Mouse (Mus musculus): ENCODE results near the gene Mfap4. TPM values are rescaled to one million over a fixed set of nuclear protein-coding genes. Genes with fewer than 3 reads are reported as not detected.

Mfap4 gene
- polyA plus RNA-seq, 1 experiment from 2014 or later, result 100 TPM

DNA sequence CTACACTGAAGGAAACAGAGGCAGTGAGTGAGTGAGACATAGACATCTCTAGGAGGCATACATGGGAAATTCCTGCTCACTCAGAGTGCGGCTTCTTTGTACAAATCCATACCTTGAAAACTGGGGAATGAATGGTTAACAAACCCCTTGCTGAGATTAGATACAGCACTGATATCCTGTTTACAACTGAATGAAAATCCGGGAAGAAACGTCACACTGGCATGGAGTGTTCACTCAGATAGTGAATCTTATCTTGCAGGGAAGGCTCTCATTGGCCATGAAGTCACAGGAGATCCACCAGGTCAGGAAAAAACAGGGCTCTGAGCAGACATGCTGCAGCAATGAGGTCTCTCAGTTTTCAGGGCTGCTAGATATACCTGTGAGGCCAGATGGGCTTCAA lies 51.7 kb downstream of the Mfap4 start:
- H3K4me1 ChIP-seq (replicated peaks; ENCODE audit: insufficient read depth, low read length), result peaks cover 6% of the 10 kb centered on the region; the same call in 1 of the 2 replicates
- H3K4me3 ChIP-seq (replicated peaks; ENCODE audit: low read depth, low read length), result no peak overlapping the region
- DNase-seq (ENCODE audit: low spot score) (no peak), ATAC-seq (replicated peaks; ENCODE audit: low FRiP score, low read depth) (no peak)
- no peaks in the 10 kb centered on the region for H3K36me3 ChIP-seq (ENCODE audit: insufficient read depth, low read length)
- no peak overlapping the region for H3K9ac ChIP-seq (ENCODE audit: low read depth, low read length)
- TF ChIP-seq CTCF (IDR thresholded peaks at IDR 0.05; ENCODE audit: low read depth), result no peak
- 61% methylated on average over 3 of the region's 3 CpGs for WGBS
- no peak overlapping the region for H3K27ac ChIP-seq
- no peaks in the 10 kb centered on the region for H3K27me3 ChIP-seq (ENCODE audit: insufficient read depth, low read length)
- no peak overlapping the region for H3K4me2 ChIP-seq (ENCODE audit: low read length)
- H3K9me3 ChIP-seq (replicated peaks; ENCODE audit: low read length), result no peaks in the 10 kb centered on the region

DNA sequence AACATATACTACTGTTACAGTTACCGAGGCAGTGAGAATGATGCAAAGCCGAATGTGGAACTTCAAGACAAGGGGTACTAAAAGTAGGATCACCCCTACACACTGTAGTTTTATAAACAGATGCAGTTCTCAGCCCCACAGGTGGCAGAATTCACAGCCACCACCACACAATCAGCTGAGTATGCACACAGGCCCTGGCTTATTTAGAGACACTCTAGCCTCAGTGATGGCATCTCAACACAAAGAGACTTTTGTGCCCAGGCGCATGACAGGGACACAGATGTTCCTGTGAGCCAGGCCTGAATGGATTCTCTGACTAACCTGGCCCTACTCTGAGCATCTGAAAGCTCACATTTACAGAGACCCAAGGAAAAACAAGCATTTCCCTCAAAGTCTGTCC lies 52.1 kb downstream of the Mfap4 start:
- Histone ChIP-seq H3K27me3 (ENCODE audit: insufficient read depth, low read length) (no peaks in the 10 kb centered on the region), H3K4me2 (ENCODE audit: low read length) (no peak overlapping the region), H3K27ac (no peak overlapping the region), H3K9me3 (replicated peaks; ENCODE audit: low read length) (no peaks in the 10 kb centered on the region), H3K36me3 (ENCODE audit: insufficient read depth, low read length) (no peaks in the 10 kb centered on the region), H3K4me3 (replicated peaks; ENCODE audit: low read depth, low read length) (no peak overlapping the region), H3K9ac (ENCODE audit: low read depth, low read length) (no peak overlapping the region), H3K4me1 (replicated peaks; ENCODE audit: insufficient read depth, low read length) (peaks cover 6% of the 10 kb centered on the region; the same call in 1 of the 2 replicates)
- no peak for DNase-seq (ENCODE audit: low spot score)
- no peak for TF ChIP-seq CTCF (IDR thresholded peaks at IDR 0.05; ENCODE audit: low read depth)
- ATAC-seq (replicated peaks; ENCODE audit: low FRiP score, low read depth), result no peak
- WGBS, result 93% methylated on average over 3 of the region's 3 CpGs

Other genes starting within 250 kb of the Mfap4 start
- 45.0 and 46.2 TPM in 2 replicates for gene Aldh3a2, start 218.0 kb upstream of the Mfap4 start, polyA plus RNA-seq (2015; fragmentation: Nextera tagmentation; extraction: Ambion mirVana)
- 0.17 and 0.22 TPM in 2 replicates for gene Slc47a2, start 142.6 kb upstream of the Mfap4 start, polyA plus RNA-seq (2015; fragmentation: Nextera tagmentation; extraction: Ambion mirVana)
- gene Slc47a1, start 107.1 kb upstream of the Mfap4 start, polyA plus RNA-seq (2015; fragmentation: Nextera tagmentation; extraction: Ambion mirVana), result 45.7 and 51.5 TPM in 2 replicates
- 0.05 and 0.13 TPM in 2 replicates for gene Rnf112, start 31.3 kb upstream of the Mfap4 start, polyA plus RNA-seq (2015; fragmentation: Nextera tagmentation; extraction: Ambion mirVana)
- gene Mapk7, start 9.0 kb downstream of the Mfap4 start, polyA plus RNA-seq (2015; fragmentation: Nextera tagmentation; extraction: Ambion mirVana), result 30.9 and 36.3 TPM in 2 replicates
- 32.9 and 33.8 TPM in 2 replicates for gene B9d1, start 19.7 kb downstream of the Mfap4 start, polyA plus RNA-seq (2015; fragmentation: Nextera tagmentation; extraction: Ambion mirVana)
- 22.1 and 22.4 TPM in 2 replicates for gene Epn2, start 94.3 kb downstream of the Mfap4 start, polyA plus RNA-seq (2015; fragmentation: Nextera tagmentation; extraction: Ambion mirVana)
- 8.2 and 9.1 TPM in 2 replicates for gene Grap, start 167.8 kb downstream of the Mfap4 start, polyA plus RNA-seq (2015; fragmentation: Nextera tagmentation; extraction: Ambion mirVana)
- gene Fam83g, start 198.7 kb downstream of the Mfap4 start, polyA plus RNA-seq (2015; fragmentation: Nextera tagmentation; extraction: Ambion mirVana), result 2.7 and 2.9 TPM in 2 replicates
- 19.6 and 21.2 TPM in 2 replicates for gene Slc5a10, start 235.4 kb downstream of the Mfap4 start, polyA plus RNA-seq (2015; fragmentation: Nextera tagmentation; extraction: Ambion mirVana)